Mouse (Mus musculus) c-Kit-positive CD71-positive TER-119-negative erythroid progenitor cells, embryonic 14.5 days (primary cell): ENCODE measurements at regions not wholly inside any gene's neighbourhood (a gene's known extent, or its start where the extent isn't known, plus 50 kb on each side); places are given as distances from the start of the nearest gene placed in this dataset.

Experiments
- DNase-seq: peaks from one replicate; pipeline ENCODE4 v3.0.0-alpha.2; 2013; ENCODE audit warnings: low read depth

DNA sequence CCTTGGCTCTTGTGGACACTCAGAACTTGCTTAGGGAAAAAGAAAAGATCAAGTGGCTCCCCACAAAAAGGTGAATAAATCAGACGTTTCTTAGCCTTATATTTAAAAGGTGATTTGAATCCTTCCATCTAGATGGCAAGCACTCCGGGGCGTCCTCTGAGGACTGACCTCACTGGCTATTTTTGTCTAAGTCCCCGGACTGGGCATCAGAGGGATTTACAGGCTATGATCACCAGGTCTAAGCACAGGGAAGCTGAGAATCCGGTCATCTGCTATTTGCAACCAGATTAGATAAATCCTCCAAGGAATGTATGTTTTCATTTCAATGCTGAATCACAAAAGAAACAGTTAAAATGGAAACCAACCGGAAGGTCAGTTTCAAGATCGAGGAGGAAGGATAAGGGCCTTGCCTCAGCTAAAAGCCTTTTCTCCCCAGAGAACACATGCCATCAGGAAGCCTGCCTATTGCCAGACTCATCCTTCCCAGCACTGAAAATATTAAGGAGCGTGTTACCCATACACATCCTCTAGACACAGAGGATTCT, 342.1 kb downstream of the Lpin1 start:
- no peak for DNase-seq

DNA sequence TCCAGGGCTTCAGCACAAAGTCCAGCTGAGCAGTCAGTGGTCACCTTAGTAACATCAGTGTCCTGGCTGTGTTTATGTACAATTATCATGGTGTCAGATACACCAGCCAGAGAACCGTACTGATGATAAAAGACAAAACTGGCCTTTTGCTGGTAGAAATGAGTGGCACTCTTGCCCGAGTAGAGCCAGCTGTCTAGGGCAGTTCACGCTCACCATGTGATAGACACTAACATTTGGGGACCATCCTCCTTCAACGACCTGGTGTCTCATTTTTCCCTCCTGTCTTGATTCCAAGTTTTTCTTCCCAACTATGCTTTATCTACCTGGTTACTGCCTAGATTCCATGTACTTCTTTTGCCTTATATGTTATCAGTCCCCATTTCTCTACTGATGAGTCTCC, 349.3 kb downstream of the Lpin1 start:
- DNase-seq, result no peak

DNA sequence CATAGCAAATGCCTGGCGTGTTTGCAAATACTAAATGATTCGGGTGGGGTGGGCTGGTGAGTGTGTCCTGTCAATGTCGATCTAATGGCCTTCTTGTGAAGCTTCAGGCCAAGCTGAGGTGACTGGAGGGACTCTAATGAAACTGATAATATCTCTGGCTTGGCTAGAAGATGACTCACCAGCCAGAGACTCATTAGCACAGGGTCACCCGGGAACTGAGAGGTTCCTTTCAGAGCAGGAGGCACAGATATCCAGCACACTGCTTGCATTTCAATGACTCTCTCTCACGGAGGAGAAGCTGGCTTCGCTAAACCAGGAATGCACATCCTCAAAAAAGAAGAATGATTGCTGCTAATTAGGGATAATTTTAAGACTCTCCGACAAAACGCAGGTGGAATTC, 349.8 kb downstream of the Lpin1 start:
- no peak for DNase-seq

DNA sequence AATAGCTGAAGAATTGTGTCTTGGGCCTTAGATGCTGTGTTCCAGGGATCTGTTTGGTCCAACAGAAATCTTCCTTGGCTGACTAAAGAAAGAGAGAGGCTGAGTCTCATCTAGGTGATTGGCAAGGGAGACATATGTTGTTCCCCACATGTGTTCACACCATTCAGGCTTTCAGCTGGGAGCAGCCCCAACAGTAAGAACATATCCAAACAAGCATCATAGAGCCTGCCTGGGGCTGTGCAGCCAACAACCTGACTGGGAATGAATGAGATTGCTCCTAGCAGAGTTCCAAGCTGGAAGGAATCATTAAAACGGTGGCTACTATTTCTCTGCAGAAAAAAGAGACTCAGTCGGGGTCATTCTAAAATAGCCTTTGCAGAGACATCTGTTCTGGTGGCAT, 350.3 kb downstream of the Lpin1 start:
- DNase-seq, result no peak

DNA sequence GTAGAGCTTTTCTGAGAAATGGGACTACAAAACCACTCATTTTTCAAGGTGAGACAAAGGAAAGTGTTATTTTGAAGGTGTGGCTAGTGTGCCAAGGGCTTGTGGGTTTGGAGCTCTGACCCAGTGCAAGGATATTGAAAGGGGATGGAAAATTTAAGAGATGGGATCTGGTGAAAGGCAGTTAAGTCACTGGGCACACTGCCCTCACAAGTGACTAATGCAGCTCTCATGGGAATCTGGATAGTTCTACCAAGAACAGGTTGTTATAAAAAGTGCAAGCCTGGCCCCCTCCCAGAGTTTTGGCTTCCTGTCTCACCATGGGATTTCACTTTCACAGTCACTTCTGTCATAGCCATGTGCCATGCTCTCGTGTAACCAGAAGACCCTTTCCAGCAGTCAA, 360.1 kb downstream of the Lpin1 start:
- DNase-seq, result no peak

DNA sequence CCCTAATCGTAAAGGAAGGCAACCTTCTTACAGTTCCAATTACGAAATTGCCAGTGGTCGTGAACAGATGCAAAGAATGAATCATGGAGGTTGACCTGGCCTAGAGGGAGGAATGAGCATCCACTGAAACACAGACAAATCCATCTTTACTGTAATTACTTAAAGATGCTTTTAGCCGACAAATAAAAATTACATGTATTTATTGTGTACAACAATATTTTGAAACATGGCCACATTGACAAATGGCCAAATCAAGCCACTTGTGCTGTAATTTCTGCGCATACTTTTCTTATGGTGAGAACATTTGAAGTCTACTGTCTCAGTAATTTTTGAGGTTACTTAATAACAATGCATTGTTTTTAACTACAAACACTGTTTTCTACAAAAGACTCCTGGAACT, 360.7 kb downstream of the Lpin1 start:
- no peak for DNase-seq

DNA sequence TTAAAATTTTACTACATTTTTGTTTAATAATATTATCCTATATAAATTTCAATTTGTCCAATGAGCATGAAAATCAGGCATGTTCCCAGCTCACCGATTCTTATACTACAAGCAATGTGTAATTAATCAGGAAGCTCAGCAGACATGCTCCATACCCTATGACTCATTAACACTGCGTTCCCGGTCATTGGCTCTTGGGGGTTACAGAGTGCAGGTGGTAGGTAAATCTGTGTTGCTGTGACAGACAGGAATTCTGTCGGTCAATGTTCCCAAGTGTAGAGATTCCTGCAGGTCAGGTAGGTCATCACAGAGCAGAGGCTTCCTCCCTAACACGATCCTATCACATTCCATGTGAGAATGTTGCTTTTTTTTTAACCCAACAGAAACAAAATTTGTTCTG, 371.0 kb downstream of the Lpin1 start:
- no peak for DNase-seq

DNA sequence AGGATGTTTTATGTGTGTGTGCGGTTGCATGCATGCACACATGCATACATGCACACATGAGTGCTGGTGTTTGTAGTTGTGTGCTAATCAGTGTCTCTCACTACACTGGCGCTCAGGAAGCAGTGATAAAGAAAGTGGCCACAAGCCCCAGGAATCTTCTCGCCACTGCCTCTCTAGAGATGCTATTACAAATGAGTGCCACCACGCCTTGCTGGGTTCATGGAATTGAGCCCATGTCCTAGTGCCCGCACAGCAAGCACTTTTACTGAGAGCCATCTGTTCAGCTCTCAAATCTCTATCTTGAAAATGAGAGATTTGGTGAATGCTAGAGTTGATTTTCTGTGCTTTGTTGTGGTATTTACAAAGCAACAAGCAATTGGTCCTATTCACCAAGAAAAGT, 373.3 kb downstream of the Lpin1 start:
- DNase-seq, result no peak

DNA sequence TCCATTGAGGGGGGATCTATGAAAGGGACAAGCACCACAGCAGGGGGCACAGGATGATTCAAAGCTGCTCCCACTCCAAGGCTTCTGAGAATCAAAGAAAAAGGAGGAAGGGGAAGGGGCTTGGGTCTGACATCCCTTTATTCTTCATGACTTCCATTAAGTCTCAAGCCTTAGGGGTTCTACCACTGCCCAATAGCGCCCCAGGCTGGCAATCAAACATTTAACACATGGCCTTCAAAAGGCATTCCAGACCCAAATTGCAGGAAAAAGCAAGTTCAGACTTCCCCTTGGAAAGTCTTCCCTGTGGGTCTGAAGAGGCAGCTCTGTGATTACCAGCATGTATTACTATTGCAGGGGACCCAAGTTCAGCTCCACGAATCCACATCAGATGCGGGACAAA, 377.2 kb downstream of the Lpin1 start:
- no peak for DNase-seq

DNA sequence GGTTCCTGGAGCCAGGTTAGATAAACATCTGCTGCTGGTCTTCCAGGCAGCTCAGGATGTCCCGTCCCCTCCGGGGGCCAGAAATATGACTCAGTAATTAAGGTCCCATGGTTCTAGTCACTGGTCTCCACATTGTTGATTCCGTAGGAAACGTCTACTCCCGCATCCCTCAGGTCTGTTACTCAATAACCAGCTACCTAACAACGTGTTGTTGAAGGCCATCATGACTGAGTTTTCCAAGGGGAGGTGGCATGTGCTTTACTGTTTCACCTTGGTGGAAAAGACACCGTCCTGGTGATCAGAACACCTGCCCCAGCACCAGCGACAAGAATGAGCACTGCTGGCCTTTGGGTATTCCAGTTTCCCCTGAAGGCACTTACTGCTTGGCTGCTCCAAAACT, 377.9 kb downstream of the Lpin1 start:
- no peak for DNase-seq

DNA sequence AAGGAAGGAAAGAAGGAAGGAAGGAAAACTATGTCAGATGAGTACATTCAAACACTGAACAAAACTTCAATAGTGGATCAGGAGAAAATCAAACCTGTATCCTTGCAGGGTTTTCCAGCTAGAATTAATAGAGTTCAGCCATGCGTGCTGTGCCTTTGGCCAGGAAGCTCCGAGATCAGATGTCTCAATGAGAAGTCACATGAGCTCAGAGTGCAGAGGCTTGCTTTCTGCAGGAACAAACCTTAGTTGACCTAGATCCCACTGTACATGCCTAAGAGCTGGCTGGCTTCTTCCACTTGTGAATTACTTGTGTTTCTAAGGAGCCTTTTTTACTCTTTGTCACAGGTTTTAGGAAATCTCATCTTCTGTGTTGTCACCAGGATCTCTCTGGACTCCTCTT, 378.7 kb downstream of the Lpin1 start:
- no peak for DNase-seq

DNA sequence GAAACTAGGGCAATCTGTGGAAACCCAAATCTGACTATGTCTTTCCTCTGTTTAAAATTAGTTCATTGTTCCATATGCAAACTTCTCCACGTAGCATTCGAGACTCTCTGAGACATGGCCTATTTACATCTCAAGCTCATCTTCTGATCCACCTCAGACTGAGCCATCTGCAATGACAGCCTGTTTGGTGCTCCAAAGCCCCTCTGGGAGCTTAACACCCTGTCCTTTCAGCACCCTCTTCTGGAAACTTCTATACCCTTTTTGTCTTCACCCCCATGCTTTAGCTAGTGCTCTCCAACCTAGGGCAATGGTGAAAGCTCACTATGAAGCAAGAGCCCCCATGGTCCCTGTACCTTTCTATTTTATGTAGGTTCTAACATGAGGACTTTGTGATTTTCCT, 379.7 kb downstream of the Lpin1 start:
- no peak for DNase-seq

DNA sequence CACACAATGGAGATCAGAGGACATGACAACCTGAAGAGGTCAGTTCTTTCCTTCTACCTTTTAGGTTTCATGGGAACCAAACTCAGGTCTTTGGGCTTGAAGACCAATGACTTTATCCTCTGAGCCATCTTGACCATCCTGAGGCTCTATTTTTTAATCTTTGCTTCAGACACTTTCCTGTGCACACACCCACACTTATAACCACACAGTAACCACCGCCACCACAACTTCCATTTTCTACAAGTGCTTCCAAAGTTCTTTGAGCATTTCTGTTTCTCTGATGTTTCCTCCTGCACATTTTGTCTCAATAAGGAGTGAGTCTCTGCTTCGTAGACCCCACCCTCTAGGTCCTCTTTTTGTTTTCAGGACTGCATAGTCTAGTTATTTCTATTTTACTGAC, 385.3 kb downstream of the Lpin1 start:
- no peak for DNase-seq

DNA sequence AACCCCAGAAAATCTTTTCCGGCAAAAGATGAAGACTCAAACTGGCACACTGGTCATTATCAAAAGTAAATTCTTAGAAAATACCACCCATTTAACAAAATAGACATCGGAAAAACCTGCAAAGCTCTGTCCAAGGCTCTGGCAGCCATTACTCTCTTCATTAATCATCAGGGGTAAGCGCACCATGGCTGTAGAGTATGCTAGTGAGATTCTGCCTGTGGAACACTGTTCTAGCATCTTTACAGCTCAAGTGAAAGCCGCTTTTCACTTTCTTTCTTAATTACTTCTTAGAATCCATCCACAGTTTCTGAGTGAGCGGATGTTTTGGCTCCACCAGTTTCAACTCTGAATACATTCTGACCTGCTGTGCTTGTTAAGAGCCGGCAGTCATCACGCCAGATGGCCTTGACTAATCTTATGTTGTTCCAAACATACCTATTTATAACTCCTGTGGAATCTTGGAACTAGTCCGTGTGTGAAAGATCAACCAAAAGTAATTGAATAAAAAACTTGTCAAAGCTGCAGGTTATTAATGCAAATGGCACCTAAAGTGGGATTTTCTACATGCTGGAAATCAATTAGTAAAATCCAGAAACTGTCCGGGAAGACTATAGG, 387.8 kb downstream of the Lpin1 start:
- DNase-seq, result no peak

DNA sequence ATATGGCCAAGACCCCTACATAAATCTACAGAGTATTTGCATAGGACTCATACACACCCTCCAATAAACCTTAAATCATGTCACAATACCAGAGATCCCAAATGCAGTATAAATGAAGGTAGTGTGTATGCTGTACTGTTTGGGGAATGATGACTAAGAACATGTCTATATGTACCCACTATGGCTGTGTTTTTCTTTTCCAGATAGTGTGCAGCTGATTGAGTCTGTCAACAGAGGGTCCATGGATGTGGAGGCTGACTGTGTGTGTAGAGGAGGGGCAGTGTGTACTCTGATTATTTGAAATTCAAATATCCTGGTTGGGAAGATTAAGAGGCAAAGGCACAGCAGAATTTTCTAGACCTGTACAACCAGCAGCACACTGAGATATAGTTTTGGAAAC, 388.6 kb downstream of the Lpin1 start:
- DNase-seq, result no peak

DNA sequence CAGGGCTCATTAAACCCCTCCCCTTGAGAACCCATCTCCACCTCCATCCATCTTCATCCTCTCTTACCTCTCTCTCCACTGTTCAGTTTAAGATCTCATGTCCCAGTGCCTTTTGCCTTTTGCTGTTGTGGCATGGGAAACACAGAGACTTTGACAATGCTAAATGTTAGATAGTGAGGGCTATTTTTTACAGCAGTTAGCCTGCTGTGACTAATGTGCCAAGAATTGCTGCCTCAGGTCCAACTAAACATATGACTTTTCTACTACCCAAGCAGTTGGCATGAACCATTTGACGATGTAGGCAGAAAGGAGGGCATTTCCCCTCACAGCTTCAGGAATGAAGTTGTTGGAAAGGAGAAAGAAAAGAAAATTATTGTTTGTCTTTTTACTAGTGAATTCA, 389.6 kb downstream of the Lpin1 start:
- DNase-seq, result no peak

DNA sequence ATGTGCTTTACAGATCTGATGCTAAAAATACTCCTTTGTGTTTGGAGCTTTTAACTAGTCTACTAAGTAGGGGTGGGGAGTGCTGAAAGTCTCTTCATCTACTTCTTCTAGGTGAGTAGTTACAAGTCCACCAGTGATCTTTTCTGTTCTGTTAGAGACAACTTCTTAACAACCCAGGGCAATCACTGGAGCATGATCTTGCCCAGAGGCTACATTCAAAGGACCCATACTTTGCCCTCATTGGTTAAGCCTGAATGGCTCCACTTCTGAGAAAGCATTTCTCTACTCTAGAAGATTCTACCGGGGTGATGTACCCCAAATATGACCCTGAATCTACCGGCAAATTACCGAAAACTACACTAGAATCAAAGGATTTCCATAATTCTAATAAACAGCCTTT, 390.2 kb downstream of the Lpin1 start:
- DNase-seq, result no peak

DNA sequence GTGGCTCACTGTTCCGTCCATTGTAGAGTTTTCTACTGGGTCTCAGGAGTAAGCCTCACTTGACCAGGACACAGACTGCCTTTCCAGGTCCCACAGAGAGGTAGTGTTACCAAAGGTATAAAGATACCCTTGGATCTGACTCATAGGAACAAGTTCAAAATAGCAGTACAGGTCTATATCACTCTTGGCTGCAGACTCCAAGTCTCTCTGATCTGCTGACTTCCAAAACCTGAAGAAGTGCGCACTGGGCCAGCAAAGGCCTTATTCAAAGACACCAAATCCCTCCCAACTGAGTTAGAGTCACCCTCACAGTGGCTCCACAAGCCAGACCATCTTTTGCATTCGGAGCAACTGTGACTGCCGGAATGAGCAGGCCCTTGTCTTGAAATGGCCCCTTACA, 391.9 kb downstream of the Lpin1 start:
- no peak for DNase-seq

DNA sequence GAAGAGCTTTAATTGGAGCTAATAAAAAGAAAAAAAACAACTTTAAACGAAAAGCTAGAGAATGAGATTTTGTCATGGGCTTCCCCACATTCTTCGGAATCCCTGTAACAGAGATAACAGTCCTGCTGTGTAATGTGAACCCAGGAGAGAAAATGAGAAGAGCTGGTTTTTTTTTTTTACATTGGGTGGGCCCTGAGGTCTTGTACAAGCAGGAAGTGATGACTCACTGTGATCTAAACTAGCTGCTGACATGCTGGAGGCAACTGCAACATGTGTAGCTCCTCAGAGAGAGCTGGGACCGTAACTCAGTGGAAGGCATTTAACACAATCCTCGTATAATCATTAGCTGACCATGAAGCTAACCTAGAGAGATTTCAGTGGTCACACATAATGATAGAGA, 393.8 kb upstream of the Trib2 start:
- no peak for DNase-seq

DNA sequence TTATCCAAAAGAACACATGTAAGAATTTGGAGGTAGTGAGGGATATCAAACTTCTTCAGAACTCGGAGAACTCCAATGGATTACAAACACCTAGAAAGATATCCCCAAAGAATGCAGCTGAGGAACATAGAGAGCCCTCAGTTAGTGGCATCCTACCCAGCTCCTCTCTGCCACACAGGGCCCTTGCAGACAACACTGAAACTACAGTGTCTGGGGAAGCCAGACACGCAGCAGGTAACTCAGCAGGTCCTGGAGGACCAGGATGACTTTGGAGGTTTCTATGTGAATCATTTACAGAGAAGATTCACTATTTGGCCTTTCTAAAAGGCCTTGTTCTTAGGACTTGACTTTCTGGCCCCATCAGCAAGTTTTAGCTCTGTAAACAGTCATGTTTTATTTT, 393.4 kb upstream of the Trib2 start:
- DNase-seq, result no peak

DNA sequence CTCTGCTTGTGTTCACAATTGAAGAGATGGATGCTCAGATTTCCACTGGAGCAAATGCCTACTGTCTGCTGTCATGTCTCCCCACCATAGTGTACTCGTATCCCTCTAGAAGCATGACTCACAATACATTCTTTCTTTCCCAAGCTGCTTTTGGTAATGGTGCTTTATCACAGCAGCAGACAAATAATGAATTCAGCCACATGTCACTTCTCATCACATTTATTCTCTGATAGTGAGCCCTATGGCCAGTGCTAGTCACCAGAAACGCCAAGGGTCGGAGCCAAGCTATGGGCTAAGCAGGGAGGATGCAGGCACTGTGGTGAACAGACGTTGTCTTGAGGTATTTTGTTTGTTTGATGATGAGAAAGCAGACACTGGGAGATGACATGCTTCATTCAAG, 388.2 kb upstream of the Trib2 start:
- DNase-seq, result no peak

DNA sequence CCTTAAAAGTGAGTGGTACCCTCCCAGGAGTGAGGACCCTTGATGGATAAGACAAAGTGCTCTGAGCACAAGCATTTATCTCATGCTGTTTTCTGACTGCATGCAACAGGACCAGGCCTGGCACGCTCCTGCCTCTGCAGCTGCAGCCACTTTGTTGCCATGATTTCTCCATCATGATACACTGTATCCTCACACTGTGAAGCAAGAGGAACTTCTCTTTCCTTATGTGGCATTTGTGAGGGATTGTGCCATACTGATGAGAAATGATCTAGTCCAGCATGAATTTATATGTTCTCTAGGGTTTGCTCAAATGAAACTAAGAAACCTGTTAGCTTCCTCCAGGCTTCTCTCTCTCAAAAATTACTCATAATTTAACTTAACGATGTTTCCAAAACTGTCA, 380.2 kb upstream of the Trib2 start:
- no peak for DNase-seq

DNA sequence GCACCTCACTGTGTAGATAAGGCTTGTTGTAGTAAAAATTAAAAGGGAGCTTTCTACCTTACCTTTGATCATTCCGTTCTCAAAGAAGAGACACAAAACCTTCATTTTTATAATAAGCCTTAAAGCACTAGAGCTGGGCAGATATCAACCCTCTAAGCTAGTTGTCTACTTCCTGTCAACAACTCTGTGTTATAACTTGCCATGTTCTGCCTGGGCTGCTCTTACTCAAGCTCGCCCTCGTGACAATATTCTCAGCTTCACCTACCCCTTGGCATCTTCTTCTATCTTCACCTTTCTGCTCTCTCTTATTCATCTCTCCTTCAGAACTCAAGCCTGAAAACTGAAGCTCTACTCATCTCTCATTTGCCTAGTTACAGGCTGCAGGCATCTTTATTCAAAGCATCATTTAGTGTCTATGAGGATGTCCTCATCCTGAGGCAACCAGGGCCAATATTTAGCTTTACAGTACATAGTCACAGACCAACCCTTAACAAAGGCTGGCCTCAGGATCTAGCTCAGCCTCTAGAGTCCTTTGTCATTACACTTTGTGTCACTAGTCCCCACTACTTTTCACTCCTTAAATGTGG, 375.2 kb upstream of the Trib2 start:
- no peak for DNase-seq

DNA sequence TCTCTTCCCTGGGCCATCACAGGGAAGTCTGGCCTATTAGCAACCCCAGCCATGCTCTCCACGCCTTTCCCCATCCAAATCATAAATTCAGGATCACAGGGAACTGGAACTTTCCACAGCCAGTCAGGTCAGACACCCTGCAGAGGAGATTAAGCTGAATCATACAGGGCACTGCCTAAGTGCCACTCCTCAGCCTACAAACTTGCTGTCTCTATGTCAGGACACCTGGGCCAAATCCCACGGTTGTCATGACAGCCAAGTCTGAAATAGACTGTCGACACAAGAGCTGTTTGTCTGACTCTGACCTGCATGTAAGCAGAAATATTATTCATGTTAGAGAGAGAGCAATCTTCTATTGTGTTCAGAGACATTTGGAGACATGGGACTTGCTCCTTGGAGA, 374.0 kb upstream of the Trib2 start:
- no peak for DNase-seq
